Mouse (Mus musculus): ENCODE data around the gene Tas1r3. TPM values are rescaled to one million over a fixed set of nuclear protein-coding genes. Genes with fewer than 3 reads are reported as not detected.

Gene Tas1r3
- 0.29 to 1.6 TPM (median 0.64 TPM) in 3 replicates for total RNA-seq (2017)

DNA sequence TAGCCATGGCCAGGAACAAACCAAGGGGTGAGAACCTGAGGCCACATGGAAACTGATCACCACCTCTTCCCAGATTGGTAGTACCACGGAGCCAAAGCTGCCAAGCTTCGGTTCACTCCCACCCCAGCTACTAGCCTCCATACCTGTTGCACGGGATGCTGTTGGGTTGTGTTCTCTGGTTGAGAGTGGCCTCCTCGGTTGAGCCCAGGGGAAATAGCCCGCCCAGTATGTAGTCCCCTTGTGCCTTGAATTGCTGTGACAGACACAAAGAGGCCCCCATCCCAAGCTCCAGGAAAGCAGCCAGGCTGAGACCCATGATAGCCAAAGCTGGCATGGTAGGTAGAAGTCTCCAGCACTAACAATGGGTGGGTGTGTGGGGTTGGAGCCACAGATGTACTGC is at the start of gene Tas1r3:
Gene Tas1r3, minus strand, starts transcription at position 362 of the 400 bp plus-strand sequence.
- ATAC-seq (replicated peaks; ENCODE audit: insufficient number of reproducible peaks, low FRiP score, low TSS enrichment, poor library complexity, severe bottlenecking), result no peak

DNA sequence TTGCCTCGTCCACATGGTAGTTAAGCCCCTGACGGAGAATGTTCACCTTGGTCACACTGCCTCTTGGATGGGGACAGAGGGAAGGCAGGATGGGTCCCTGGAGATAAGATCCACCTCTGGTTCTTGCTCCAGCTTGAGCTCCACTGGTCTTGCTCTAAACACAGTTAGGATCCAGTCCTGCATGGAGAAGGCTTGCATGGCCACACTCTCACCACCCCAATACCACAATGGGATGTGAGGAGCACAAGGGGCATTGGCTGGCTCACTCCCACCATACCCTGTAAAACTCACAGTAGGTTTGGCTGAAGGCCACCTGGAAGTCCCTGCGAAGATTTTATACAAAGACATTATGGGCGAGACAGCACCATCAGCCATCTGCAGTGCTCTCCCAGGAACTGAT is 45.6 kb upstream of the Tas1r3 start:
- no peak for ATAC-seq (replicated peaks; ENCODE audit: insufficient number of reproducible peaks, low FRiP score, low TSS enrichment, poor library complexity, severe bottlenecking)

DNA sequence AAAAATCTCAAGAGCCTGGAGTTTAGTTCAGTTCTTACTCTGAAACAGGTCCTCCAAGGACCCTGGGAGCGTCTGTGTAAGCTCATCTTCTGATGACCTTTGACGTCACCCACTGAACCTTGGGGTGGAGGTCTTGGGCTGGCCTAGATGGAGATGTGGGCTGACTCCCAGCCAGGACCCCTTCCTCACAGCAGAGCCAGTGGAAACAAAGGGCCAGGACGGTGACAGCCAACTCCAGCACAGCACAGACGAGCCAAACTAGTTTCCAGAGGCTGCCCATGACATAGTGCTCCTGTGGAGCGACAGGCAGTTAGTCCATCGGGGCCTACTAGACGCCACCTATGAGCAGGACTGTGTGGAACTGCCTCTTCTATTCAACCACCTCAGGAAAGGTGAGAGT is 45.1 kb upstream of the Tas1r3 start:
- ATAC-seq (replicated peaks; ENCODE audit: insufficient number of reproducible peaks, low FRiP score, low TSS enrichment, poor library complexity, severe bottlenecking), result no peak

DNA sequence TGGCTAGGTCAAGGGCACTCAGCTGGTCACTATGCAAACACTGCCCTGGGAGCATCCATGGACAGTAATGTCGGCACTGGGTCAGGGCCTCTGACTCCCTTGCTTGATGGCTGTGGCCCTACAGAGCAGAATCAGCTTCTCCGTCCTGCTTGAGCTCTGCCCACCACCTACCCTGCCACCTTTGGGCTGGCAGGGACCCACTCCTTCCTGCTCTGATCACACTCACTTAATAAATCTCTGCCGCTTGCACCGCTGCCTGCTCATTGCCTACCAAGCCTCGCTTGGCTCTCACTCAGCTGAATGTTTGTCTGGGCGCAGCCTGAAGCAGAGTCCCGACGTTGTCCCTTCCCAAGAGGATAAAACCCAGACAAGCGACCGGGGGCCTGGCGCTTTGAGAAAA is 43.8 kb upstream of the Tas1r3 start:
- no peak for ATAC-seq (replicated peaks; ENCODE audit: insufficient number of reproducible peaks, low FRiP score, low TSS enrichment, poor library complexity, severe bottlenecking)

DNA sequence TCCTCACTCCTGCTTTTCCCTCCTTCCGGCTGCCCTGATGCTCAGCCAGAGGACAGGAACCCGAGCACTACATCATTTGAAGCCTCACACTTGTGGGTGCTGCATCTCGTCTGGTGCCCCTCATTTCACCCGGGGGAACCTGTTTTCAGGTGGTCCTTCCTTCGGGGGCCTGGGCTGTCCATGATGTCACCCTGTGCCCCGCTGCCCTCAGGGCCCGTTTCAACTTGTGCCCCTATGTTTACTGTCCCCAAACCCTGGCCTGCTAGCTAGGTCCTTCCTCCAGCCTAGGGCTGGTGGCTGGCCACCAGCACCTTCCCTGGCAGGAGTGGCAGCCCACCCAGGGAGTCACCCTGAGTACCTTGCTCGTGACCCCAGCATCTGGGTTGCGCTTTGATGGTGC is 43.0 kb upstream of the Tas1r3 start:
- no peak for ATAC-seq (replicated peaks; ENCODE audit: insufficient number of reproducible peaks, low FRiP score, low TSS enrichment, poor library complexity, severe bottlenecking)

DNA sequence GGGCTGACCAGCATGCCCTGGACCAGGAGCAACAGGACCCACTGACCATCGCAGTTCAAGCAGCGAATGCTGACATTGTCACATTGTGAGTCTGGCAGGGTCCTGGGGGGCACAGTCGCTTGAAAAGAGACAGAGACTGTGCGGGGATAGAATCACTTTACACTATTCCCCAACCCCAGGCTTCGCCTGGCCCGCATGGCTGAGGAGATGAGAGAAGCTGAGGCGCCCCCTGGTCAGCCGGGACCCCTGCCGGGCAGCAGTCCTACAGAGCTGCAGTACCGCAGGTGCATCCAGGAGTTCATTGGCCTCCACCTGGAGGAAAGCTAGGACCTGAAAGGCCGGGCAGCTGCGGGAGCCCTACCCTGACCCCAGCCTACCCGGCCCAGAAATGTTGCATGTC is 42.5 kb upstream of the Tas1r3 start:
- no peak for ATAC-seq (replicated peaks; ENCODE audit: insufficient number of reproducible peaks, low FRiP score, low TSS enrichment, poor library complexity, severe bottlenecking)

DNA sequence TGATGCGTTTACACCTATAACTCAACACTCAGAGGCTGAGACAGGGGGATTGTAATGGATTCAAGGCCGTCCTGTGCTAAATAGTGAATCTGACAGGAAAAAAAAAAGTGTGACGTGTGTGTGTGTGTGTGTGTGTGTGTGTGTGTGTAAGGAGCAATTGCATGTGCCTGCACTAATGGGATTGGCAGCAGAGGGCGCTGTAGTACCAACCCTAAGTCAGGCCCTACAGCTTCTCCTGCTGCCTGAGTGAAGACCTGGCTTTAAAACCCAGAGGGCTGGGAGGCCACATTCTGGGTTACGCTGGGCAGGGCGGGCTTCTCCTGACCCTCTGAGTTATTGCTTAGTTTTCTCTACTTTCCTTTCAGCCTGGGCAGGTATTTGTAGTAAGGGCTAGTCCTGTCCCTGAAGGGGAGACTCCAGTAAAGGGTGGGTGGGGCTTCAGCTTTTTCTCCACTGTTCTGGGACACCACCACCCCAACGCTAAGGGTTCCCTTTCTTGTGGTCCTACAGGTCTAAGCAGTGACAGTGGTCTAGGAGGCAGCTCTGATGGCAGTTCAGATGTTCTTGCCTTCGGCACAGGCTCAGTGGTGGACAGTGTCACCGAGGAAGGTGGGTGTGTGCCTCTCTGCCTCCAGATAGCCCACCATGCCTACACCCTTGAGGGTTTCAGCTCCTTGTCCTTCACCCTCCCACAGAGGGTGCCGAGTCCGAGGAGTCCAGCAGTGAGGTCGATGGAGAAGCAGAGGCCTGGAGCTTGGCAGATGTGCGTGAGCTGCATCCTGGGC is 41.3 kb upstream of the Tas1r3 start:
- ATAC-seq (replicated peaks; ENCODE audit: insufficient number of reproducible peaks, low FRiP score, low TSS enrichment, poor library complexity, severe bottlenecking), result no peak

DNA sequence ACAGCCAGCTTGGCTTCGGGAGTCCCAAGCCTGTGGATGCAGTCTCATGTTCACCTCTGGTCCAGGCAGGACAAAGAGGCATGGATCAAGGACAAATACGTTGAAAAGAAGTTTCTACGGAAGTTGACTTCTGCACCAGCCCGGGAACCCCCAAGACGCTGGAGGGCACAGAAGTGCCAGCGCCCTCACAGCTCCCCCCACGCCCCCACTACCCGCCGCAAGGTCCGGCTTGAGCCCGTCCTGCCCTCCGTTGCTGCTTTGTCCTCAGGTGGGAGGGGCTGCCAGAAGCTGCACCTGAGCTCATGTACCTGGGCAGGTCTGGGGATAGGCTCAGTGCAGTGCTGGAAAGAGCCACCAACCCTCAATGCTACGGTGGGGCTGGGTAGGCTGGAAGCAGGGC is 40.1 kb upstream of the Tas1r3 start:
- ATAC-seq (replicated peaks; ENCODE audit: insufficient number of reproducible peaks, low FRiP score, low TSS enrichment, poor library complexity, severe bottlenecking), result no peak

DNA sequence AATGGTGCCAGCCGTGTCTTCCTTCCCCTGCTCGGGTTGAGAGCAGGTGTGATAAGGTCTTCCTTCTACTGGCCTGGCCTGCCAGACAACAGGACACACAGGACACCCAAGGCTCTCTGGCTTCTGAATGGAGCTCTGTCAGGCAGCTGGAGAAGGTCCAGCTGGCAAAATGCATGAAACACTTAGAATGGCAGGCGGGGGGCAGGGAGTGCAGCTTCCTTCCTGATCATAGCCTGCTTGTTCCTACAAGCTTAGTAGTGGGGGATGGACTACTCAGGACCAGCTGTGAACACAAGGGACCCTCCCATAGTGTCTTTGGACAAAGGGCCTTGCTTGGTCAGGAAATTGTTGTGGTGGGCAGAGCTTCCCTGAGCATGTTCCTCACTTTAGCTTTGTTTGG is 38.0 kb upstream of the Tas1r3 start:
- no peak for ATAC-seq (replicated peaks; ENCODE audit: insufficient number of reproducible peaks, low FRiP score, low TSS enrichment, poor library complexity, severe bottlenecking)

DNA sequence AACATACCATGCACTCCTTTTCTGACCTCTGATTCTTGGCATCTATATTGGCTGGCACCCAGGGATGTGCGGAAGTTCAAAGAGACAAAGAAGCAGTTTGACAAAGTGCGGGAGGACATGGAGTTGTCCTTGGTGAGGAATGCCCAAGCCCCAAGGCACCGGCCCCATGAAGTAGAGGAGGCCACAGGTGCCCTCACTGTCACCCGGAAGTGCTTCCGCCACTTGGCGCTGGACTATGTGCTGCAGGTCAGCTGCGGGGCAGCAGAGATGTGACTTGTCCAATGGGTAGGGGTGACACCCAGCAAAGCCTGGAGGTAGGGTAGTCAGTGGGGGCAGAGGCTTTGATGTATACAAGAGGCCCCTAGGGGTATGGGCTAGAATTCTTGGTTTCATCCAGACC is 36.2 kb upstream of the Tas1r3 start:
- ATAC-seq (replicated peaks; ENCODE audit: insufficient number of reproducible peaks, low FRiP score, low TSS enrichment, poor library complexity, severe bottlenecking), result no peak

DNA sequence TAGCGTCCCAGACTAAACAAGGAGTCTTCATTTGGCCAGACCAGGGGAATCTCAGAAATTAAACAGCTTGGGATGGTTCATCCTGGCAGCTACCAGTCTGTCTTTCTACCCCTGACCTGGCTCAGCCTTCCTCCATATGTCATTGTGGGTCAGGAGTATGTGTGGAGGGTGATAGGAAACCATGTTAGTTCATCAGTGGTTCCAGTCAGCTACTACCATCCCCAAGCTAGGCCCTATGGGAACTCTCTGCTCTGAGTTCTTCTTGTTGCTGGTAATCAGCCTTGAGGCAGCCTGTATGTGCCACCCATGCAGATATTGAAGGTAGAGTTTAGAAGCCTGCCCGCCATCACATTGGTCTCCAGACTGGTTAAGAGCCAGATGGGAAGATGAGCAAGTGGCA is 35.2 kb upstream of the Tas1r3 start:
- no peak for ATAC-seq (replicated peaks; ENCODE audit: insufficient number of reproducible peaks, low FRiP score, low TSS enrichment, poor library complexity, severe bottlenecking)

DNA sequence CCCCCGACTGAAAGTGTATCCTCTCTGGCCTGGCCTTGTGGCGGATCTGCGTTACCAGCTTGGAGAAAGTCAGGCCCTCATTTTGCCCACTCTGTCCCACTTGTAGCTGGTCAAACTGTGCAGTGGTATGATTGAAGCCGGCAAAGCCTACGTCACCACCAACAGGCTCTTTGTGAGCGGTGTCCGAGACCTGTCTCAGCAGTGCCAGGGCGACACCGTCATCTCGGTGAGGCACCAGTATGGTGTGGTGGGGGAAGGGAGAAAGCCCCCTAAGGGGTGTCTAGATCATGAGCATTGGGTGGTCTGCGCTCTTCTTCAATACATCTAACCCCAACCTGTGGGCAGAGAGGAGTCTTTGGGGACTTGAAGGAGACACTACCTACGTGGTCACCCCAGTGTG is 33.3 kb upstream of the Tas1r3 start:
- ATAC-seq (replicated peaks; ENCODE audit: insufficient number of reproducible peaks, low FRiP score, low TSS enrichment, poor library complexity, severe bottlenecking), result no peak

DNA sequence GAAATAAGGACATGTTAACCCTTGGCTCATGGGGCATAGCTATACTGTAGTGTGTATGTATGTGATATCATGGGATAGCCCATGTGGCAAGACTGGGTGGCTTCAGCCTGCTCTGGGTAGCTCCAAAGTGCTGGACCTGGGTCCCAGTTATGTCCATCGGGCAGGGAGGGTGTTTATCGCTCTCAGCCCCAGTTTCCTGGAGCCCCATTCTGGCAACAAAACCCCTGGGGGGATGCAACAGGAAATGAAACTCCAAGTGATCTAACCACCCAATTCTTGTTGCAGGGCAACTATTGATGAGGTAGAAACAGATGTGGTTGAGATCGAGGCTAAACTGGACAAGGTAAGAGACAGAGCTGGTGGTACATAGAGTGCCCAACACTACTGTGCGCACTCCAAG is 32.7 kb upstream of the Tas1r3 start:
- no peak for ATAC-seq (replicated peaks; ENCODE audit: insufficient number of reproducible peaks, low FRiP score, low TSS enrichment, poor library complexity, severe bottlenecking)

DNA sequence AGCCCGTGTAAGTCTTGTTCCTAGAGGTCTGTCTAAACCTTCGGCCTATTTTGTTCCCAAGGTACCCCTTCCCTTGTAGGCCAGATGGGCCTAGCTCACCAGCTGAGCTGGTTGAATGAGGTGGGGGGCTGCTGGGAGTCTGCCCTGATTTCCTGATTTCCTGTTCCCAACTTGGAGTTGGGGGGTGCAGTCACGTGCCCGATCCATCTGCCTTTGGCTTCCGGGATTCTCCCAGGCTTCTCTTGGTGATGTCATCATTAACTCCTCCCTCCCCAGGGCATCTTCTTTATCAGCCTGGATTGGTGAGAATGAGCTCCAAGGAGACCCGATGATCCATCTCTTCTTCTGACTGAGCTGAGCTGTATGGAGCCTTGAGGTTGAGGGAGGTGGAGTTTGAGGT is 32.1 kb upstream of the Tas1r3 start:
- no peak for ATAC-seq (replicated peaks; ENCODE audit: insufficient number of reproducible peaks, low FRiP score, low TSS enrichment, poor library complexity, severe bottlenecking)

DNA sequence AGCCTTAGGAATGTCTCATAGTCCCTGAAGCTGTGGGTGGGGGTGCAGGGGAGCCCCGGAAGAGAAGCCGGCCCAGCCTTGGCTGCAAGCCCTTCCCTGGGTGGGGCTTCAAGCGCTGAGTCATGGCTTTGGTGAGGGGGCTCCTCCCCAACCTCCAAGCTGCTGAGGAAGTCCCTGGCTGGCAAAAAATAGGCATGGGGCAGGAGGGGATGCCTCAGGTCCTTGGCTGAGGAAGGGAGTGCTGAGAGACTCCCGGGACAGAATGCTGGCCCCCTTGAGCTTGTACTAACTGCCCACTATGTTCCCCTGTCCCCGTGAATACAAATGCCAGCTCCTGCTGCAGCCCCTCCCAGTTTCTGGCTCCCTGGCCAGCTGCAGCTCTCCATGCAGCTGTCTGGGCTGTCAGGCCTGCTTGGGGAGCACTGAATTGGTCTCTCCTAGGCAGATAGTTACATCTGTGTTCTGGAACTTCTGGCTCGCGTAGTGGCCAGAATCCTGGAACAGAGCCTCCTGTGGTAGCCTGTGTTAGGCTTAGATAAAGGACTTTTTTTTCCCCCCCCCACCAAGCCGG is 31.2 kb upstream of the Tas1r3 start:
- no peak for ATAC-seq (replicated peaks; ENCODE audit: insufficient number of reproducible peaks, low FRiP score, low TSS enrichment, poor library complexity, severe bottlenecking)

DNA sequence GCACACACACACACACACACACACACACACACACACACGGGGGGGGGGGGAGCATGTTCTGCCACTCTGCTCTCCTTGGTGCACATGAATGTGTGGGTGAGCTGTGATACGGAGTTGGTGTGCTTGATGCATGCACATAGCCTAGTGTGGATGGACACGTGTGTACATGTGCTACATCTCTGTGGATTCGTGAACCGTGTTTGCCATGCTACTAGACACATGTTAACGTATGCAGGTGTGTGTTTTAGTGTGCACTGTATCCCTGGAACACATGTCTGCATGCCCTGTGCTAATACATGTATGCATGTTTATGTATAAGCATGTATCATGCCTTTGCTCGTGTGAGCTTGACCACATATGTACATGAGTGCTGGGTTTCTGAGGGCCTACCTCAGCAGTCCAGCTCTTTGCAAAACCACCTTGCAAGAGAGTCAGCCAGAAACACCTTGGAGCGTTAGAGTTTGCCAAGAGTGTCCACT is 30.1 kb upstream of the Tas1r3 start:
- ATAC-seq (replicated peaks; ENCODE audit: insufficient number of reproducible peaks, low FRiP score, low TSS enrichment, poor library complexity, severe bottlenecking), result no peak

DNA sequence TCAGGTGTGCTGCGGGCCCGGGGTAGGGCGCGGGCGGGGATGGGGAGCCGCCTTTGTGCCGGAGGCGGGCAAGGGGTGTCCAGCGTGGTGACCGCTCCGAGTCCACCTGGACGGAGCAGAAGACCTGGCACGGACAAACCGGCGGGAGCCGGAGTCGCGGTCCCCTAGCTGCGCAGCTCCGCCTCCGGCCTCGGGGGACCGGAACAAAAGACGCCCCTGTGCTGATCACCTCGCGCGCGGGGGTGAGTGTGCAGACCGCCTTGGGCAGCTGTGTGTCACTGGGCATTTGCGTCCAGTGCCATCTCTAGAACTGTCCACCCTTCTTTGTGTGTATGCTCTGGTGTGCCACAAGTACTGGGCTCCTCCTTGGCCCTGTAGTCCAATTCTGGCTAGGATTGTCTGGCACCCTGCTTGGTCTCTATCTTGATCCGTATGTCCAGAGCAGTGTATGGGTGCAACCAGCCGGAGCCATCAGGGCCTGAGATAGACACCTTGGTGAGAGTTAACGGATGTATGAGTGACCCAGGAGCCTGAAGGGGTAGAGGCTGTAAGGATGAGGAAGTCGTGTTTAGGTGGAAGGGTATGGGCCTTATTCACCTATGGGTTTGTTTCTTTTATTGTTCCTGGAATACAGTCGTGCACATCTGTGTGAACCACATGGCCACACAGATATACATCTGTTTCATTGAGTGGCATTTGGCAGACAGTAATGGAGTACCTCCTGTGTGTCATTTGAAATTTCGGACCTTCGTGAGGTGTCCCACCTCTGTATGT is 29.5 kb upstream of the Tas1r3 start:
- ATAC-seq (replicated peaks; ENCODE audit: insufficient number of reproducible peaks, low FRiP score, low TSS enrichment, poor library complexity, severe bottlenecking), result no peak

DNA sequence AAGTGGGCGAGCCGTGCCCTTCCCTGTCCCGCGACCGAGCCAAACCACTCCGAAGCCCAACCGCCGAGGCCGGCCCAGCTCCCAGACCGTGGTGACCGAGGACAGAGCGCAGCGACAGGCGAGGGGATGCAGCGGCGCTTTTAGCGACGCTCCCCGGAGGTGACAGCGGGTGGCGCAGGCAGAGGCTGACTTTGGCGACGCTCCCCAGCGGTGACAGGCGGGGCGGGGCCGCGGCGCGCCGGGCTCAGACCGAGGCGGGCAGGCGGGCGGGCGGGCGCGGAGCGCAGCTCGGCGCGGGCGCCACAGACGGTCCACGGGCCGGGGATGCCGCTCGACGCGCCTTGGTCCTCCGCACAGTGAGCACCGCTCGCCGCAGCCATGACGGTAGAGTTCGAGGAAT is 28.9 kb upstream of the Tas1r3 start:
- ATAC-seq (replicated peaks; ENCODE audit: insufficient number of reproducible peaks, low FRiP score, low TSS enrichment, poor library complexity, severe bottlenecking), result peak; percentile 49

DNA sequence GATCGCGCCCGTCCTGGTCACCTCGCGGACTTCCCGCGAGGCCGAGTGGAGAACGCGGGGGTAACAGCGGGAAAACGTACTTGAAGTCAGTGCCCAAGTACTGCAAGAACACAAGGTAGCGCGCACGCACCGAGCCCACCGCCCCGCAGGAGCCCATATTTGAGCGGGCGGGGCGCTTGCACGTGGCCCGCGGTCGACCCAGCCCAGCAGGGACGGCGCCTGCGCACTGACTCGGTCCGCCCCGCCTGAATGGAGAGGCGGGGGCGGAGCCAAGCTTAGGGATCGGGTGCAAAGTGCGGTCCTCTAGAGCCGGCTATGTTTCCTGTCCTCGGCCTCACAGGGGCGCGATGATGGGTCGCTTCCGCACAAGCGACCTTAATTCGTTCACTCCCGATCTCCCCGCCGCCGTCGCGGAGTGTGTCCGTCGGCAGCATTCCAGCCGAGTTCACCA is 28.4 kb upstream of the Tas1r3 start, which contains the start of the genes Pusl1 and Acap3:
Gene Pusl1, minus strand, starts transcription at position 231 of the 451 bp plus-strand sequence.
Gene Acap3, plus strand, starts transcription at position 272 of the 451 bp plus-strand sequence.
- ATAC-seq (replicated peaks; ENCODE audit: insufficient number of reproducible peaks, low FRiP score, low TSS enrichment, poor library complexity, severe bottlenecking), result peak; percentile 68
